Mouse (Mus musculus): ENCODE results near the gene Aco2. TPM values are rescaled to one million over a fixed set of nuclear protein-coding genes. Genes with fewer than 3 reads are reported as not detected.
"Not testable (repeated sequence)": the region's sequence is repeated elsewhere in the genome, so short reads cannot be mapped to it uniquely, and the experiment has no call there.

Gene Aco2
- polyA plus RNA-seq, 2 experiments from 2014 or later = 94.3 to 166 TPM

DNA sequence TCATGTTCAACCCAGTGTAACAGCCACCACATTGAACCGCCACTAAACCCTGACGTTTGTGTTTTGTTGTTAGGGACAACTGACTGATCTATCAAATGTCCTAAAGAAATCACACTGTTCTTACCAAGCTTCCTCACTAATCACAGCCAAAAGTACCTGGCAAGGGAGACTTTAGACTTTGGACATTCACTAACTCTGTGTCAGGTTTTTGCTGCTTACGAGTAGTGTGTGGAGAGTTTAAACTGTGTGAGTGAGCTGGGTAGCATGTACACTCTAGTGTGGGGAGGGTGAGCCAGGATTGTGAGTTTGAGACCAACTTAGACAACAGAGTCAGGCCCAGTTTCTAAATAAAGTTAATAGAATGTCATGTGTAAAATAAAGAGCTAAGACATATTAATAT, 10.2 kb downstream of the Aco2 start:
- ATAC-seq = no peak

DNA sequence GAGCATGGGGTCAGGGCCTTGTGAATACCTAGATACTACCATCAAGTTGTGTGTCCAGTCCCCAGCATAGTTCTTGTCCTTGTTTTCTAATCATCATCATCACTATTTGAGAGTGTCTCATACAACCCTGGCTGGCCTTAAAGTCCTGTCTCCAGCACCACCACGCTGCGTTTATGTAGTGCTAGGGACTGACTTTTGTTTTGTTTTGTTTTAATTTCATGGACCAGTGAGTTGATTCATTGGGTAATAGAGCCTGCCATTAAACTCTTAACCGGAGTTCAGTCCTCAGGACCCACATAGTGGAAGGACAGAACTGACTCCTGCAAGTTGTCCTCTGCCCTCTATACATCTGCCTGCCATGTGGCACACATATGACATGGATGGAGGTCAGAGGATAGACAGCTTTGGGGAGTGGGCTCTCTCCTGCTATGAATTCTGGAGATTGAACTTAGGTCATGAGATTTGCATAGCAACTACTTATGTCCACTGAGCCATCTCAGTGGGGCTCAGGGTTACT, 13.4 kb downstream of the Aco2 start:
- ATAC-seq = no peak

DNA sequence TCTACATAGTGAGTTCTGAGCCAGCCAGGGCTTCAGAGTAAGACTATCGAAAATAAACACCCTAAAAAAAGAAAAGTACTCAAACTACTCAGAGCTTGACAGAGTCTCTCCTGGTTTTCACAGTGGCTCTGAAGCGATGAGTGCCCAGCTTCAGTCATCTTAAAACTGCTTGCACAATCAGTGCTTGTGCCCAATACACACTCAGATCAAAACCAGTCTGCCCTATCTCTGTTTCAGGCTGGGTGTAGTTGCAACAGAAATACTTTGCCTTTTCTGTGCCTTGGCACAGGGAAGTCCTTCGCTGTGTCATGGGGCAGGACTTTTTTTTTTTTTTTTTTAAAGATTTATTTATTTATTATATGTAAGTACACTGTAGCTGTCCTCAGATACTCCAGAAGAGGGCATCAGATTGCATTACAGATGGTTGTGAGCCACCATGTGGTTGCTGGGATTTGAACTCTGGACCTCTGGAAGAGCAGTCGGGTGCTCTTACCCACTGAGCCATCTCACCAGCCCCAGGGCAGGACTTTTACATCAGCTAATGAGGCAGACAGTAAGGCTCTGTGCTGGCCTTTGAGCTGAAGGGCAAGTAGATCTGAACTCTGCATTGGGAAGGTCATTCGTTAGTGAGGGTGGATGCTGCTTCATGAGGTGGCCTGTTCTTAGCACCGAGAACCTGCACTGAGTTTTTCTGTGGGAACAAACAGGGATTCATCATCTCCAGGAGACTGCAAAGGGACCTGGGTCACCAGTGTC, 14.9 kb downstream of the Aco2 start:
- no peak for ATAC-seq

DNA sequence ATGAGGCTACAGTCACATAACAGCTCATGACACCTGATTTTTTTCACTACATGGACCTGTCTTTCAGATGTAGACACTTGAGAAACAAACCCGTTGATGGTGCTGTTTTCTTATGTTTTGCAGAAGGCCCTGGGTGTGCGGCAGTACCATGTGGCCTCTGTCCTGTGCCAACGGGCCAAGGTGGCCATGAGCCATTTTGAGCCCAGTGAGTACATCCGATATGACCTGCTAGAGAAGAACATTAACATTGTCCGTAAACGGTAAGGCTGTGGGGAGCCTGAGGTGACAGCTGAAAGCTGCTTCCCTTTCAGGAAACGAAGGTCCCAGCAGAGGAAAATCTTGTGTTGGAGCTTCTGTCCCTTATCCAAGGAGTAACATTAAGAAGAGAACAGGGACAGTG, 17.1 kb downstream of the Aco2 start:
- no peak for ATAC-seq

DNA sequence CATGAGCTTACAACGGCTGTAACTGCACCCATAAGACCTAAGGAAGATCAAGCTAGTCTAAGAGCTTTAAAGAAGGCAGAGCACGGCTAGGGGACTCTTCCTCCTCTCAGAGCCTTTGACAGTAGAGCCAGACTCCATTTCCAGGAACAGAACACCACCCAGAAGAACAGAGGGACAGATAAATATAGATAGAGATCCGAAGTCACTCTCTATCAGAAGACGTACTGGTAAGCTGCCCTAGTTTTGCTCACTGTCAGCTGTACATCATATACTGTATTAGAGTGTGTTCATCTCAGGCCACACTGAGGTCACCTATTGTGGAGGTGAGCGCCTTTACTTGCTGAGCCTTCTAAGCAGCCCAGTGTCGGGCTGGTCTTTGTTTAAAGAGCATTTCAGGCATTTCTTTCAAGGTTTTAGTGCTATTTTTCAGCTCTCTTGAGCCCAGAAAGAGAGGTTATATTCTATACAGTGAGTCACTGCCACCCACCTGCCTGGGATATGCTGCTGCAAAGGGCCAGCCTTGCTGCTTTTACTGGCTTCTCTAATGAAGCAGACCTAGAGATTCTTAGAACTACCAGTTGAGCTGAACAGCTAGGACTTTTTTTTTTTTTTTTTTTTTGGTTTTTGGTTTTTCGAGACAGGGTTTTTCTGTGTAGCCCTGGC, 19.2 kb downstream of the Aco2 start:
- ATAC-seq = no peak

DNA sequence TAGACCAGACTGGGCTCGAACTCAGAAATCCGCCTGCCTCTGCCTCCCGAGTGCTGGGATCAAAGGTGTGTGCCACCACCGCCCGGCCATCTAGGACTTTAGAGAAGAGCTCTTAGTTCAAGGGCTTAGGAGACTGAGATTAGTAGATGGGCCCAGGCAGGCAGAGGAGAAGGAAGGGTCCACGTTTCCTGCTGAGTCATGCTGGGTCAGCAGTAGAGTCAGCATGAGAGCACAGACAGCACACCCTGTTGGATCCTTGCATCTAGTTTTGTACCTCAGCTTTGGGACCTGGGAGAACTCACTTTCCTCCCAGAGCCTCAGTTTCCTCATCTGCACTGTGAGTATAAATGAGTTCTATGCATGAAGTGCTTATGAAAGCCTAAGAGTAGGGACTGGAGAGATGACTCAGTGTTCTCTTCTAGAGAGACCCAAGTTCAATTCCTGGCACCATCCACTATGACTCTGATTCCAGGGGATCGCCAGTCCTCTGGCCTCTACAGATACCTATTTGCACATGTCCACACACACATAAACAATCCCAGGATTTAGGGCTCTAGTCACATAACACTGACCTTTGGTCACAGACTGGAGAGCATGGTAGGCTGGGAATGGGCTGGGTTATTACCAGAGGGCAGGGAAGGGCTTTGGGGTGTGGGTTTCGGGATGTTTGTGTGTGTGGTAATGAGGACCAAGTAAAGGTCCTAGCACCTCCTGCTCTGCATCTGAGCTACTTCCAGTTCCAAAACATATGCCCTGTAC, 19.9 kb downstream of the Aco2 start:
- no peak for ATAC-seq

DNA sequence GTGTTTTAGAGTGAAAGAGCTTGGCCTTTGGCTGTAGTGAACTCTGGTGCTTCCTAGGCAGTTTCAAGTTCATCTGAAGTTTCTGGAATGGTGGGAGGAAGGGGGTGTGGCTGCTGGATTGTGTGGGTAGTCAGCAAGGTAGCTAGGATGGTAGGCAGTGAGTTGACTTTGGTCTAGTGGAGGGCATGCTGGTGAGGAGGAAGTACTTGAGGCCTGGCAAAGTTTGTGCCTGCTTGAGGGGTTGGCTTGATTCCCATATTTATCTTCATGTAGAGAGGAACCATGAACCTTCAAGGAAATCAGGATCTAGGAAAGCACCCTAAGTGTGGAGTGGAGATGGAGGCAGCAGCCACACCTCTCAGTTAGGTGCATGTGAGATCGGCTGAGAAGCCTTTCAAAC, 21.9 kb downstream of the Aco2 start:
- ATAC-seq = no peak

DNA sequence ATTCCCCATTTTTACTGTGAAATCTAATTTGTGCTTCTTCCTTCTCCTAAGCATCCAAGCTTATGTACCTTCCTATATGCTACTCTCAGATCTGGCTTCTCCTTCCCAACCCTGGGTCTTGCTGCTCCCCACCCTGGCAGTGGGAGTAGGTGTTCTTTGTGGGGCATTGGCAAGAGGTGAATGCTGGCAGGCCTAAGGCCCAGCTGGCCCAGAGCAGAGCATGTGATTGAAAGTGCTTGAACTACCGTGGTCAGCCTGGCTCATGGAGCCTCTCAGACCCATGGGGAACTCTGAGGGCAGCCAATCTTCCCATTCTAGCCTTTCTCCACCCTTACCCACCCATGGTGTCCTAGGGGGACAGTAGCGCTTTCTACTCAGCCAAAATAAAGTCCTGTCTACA, 24.3 kb downstream of the Aco2 start:
- no peak for ATAC-seq

DNA sequence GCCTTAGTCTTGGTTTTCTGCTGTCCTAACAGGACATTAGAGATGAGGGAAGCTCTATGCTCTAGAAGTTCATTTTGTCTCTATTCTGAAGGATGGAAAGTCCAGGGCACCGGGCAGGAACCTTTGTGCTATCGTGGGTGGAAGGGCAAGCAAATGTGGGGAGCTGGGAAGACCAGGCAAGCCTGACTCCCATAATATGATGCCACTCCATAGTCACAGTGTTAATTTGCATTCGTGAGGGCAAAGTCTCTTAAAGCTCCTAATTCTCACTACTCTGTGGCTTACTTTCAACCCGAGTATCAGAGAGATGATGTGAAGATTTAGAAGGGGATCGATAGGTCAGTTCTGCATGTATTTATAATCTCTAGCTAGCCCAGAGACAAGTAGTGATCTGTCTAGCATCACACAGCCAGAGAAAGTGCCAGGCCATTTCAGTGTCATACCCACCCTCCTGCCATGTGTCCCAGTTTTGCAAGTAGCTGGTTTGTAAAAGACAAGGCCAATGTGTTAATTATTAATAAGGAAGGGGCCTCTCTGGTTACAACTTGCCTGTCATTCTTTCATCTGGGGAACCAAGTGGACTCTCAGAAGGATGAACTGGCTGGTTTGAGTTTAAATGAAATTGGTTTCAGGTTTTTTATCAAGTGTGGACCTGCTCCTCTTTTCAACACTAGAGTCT, 25.6 kb downstream of the Aco2 start:
- ATAC-seq = no peak

DNA sequence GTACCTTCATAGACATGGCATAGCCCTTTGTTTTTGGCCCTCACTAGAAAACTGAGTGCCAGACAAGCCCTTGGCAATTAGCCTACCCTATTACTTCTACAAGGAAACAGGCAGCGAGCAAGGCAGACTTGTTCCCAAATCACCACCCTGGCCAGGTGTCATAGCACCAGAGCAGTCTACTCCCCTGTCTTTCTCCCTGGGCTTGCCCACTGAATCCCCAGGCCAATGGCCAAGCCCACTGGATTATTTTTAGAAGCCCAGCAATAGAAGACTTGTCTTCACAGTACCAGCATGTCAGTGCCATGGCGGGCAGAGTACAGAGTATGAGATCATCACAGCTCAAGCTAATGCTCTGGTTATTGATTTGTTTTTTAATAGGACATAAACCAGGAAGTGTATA, 26.6 kb downstream of the Aco2 start:
- no peak for ATAC-seq

DNA sequence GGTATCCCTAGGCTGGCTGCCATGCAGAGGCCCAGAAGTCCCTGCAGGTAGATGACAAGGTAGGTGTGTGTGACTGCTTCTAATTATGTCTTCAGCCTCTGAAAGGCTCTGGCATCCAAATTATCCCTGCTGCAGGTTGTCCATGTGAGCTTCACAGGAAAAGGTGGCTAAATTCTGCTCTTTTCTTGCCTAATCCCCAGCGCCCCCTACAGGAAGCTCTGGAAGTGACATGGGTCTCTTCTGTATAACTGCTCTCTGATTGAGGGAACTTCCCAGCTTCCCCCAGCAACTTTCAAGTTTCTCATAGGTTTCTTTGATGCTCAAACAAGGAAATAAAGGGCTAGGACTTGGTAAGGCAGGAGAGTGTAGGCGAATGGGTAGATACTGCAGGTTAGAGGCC, 32.8 kb downstream of the Aco2 start:
- peak; percentile 80 for ATAC-seq

DNA sequence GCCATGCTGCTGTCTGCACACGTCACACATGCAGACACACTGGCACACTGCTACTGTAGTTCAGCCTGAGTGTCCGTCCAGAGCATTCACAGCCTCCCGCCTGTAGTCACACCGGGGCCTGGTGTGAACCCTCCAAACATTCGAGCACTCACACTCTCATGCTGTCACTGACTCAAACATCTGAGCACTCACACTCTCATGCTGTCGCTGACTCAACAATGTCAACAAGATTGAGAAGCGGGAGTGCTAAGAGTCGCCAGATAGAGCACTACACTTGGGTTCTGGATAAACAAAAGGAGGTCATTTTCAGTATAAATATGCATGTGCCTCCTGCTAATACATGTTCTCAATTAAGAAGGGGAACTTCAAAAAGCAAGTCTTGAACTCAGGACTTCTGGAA, 35.8 kb downstream of the Aco2 start:
- no peak for ATAC-seq

DNA sequence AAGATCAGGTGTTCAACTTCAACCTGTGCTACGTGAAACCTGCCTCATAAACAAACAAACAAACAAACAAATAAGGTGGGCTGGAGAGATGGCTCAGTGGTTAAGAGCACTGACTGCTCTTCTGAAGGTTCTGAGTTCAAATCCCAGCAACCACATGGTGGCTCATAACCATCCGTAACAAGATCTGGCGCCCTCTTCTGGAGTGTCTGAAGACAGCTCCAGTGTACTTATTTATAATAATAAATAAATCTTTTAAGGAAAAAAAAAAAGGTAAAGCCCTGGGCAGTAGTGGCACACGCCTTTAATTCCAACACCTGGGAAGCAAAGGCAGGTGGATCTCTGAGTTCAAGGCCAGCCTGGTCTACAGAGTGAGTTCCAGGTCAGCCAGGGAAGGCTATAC, 36.7 kb downstream of the Aco2 start:
- ATAC-seq = not testable (repeated sequence)

DNA sequence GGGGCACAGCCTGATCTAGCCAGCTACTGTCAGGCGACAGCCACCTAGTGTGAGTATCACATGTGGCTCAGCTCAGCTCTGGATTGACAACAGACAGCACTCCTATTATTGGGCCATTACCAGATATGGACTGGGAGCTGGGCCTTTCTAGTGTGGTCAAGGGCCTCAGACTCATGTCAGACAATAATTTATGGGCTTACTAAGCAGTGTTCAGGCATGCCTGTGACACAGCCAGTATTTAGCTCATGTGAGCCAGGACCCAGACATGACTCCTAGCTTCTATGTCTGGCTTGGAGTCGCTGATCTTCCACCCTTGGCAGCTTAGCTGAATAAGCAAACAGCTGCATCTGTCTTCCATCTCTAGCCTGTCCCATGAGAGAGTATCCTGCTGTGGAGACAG, 40.4 kb downstream of the Aco2 start:
- no peak for ATAC-seq

DNA sequence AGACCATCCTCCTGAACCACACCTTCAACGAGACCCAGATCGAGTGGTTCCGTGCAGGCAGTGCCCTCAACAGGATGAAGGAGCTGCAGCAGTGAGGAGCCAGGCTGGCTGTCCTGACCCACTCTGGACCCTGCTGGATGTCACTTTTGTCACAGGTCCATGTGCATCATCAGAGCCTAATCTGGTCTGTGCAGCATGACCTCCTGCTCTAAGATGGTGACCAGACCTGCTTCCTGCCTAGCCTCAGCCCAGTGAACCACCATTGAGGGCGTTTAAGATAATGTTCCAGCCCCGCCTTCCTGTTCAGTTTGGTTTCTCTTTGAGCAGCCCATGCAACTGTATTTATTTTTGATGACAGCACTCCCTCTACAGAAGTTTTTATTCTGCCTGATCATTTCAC, 42.6 kb downstream of the Aco2 start:
- no peak for ATAC-seq

DNA sequence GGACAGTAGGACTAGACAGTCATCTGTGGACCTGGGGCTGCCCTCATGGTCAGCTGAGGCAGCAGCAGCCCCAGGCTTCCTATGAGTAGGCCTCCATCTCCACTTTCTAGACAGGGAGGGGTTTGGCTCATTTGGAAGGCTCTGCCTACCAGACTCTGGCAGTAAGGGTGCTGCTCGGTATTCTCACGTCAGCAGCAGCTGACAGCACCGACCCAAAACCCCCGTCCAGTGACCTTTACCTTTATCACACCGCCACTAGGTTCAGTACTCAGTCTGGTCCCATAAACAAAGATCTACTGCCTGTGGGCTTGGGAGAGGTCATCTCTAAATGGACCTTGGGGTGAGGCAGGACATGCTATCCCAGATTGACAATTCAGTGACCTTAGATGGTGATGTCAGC, 43.6 kb downstream of the Aco2 start:
- ATAC-seq = no peak

DNA sequence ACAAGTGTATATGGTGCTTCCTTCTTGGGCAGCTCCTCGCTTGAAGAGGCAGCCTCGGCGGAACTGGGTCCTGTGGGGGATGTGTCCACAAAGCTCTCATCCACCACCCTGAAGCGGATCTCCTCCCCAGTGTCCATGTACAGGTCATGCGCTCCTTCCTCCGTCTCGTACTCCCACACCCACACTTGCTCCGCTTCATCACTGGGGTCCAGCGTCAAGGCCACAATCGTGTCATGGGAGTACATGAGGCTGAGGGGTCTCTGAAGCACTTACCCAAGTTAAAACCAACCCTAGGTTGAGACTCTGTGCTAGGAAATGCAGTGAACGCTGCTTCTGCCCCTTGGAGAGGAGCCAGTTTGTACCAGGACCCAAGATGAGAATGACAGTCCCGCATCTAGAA, 45.1 kb downstream of the Aco2 start:
- no peak for ATAC-seq

DNA sequence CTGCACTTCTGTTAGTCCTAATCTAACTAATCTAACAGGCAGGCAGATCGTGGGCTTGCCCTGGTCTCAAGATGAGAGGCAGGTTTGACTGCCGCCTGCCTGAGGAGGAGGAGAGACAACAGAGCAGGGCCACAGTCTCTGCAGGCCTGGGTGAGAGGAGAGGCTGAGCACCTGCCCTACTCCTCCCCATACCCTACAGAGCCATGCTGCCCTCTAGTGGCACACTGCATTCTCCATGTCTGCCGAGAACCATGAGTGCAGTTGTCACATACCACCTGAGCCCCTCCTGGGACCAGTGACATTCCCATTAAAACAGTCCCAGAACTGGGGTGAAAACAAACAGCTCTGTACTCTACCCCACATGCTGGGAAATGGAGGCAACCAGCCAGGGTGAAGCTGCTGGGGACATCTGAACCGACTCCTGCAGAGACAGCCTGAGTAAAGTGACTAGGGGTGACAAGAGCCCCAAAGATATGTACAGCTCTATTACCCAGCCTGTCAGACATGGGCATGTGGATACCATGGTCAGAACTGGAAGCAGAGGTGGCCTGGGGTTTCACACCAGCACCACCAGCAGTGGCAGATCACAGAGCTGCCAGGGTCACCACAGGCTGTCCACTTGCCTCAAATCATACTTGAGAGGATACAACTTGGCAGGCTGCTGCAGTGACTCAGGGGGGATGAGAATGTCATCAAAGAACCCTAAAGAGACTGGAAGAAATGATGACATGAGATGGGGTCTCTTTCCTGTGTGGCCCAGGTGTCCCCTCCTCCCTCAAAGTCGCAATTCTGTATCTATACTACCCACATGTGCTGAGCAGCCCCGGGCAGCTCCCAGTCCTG, 45.7 kb downstream of the Aco2 start:
- ATAC-seq = peak; percentile 74

DNA sequence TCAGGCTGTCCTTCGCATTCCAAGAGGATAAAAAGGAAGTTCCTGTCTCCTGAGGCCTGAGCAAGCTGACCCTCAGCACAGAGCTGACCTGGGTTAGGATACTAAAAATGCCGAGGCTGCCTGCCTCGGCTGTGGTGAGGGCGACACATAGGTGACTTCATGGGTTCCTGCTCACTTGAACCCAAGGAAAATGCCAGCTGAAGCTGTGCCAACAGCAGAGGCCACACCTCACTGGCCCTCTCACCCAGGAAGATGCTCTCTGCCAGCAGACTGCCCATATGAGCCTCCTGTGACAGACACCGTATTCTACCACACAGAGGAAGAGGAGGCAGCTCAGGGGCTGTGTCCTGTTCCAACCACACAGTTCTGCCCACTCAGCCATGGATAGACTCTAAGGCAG, 47.0 kb downstream of the Aco2 start:
- ATAC-seq = no peak

DNA sequence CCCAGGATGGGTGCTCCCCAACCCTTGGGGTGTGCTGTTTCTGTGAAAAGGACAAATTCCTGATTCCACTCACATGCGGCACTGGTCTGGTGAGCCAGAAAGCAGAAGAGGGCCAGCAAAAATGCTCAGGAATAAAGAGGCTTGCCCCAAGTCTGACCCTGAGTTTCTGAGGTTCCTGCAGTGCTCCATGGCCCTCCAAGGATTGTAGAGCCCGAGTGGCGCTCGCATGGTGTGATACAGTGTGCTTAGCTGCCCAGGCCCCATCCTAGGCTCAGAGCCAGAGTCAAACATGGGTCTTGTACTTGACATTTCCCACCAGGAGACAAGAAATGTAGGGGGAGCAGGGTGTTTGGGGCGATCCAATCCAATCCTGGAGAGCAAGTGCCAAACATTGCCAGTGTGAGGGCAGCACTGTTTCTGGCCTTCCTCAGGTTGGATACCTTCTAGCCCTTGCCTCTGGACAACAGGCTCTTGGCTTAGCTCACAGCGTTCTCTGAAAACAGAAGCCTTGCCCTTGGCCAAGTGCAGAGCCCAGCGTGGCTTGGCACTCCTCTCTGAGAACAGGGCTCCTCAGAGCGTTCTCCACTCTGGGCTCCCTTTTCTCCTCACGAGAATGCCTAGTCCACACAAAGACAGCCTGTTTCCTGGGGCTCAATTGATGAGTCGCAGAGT, 48.6 kb downstream of the Aco2 start:
- no peak for ATAC-seq

DNA sequence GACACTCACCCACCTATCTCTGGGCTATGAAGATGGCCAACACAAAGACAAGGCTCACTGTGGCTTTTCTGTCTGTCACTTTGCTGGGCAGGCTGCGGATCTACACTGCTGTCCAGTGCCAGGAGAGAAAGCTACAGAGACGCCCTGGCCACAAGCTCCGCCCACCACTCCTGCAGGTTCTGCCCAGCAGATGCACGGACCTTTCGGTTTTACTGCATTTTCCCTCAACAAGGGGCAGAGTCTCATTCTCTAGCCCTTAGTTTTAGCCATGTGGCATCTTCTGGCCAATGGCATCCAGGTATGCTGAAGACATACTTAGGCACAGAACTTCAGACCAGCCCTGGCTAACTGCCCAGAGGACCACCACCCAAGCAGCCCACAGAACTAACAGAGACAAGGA, 49.1 kb downstream of the Aco2 start:
- no peak for ATAC-seq

DNA sequence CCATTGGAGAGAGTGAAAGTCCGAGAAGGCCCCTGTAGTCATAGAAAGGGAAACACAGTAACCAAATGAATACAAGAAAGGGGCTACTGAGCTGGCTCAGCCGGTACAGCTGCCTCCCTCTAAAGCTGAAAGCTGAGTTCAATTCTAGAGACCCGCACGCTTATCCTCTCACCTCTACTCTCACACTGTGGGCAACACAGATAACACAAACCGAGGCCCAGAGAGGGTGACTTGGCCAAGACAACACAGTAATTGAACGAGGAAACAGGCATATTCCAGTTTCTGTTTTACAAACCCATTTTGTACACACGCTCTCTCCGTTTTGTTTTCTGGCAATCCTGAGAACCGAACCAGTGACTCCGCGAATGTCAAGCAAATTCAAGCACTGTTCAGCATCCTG, 52.8 kb downstream of the Aco2 start:
- no peak for ATAC-seq

All from CD4-positive, CD25-positive, alpha-beta regulatory T cell, adult 4 months (primary cell).